Mouse (Mus musculus) heart, postnatal 0 days (tissue): ENCODE results near the gene Lmbrd2. TPM values are rescaled to one million over a fixed set of nuclear protein-coding genes. Genes with fewer than 3 reads are reported as not detected.

Source experiments
- ATAC-seq: fragments of 200-750 bp; cut with Nextera tagmentation; 2 replicates; pipeline ENCODE4 v1.8.0; 2017; ENCODE audit warnings: low read depth, moderate number of reproducible peaks, moderate library complexity; ENCODE audit not compliant: insufficient read depth
- DNase-seq: peaks from one replicate; pipeline ENCODE4 v3.0.0-alpha.2; 2016; ENCODE audit warnings: low spot score
- H3K27ac ChIP-seq: fragments of 300-500 bp; sonication (generic); 2 replicates; pipeline ENCODE4 v1.5.1; 2014; ENCODE audit warnings: low read depth, mild to moderate bottlenecking
- H3K27me3 ChIP-seq: fragments of 300-500 bp; sonication (generic); 2 replicates; pipeline ENCODE4 v1.6.1; 2014; ENCODE audit warnings: low read length, mixed read lengths; ENCODE audit not compliant: control insufficient read depth, insufficient read depth
- H3K36me3 ChIP-seq: fragments of 300-500 bp; sonication (generic); replicated peaks from 2 replicates; pipeline ENCODE4 v1.6.1; 2014; ENCODE audit warnings: low read length, mixed read lengths; ENCODE audit not compliant: control insufficient read depth, insufficient read depth
- H3K4me1 ChIP-seq: fragments of 300-500 bp; sonication (generic); 2 replicates; pipeline ENCODE4 v1.6.1; 2014; ENCODE audit warnings: antibody characterized with exemption; ENCODE audit not compliant: control insufficient read depth, insufficient read depth
- H3K4me2 ChIP-seq: fragments of 300-500 bp; sonication (generic); 2 replicates; pipeline ENCODE4 v1.6.1; 2014; ENCODE audit warnings: low read depth, mild to moderate bottlenecking, low read length, moderate library complexity
- H3K4me3 ChIP-seq: fragments of 300-500 bp; sonication (generic); 2 replicates; pipeline ENCODE4 v1.5.1; 2014; ENCODE audit warnings: low read depth, low read length
- H3K9ac ChIP-seq: fragments of 300-500 bp; sonication (generic); replicated peaks from 2 replicates; pipeline ENCODE4 v1.6.1; 2014; ENCODE audit warnings: low read depth, low read length, mixed read lengths
- H3K9me3 ChIP-seq: fragments of 300-500 bp; sonication (generic); replicated peaks from 2 replicates; pipeline ENCODE4 v1.6.1; 2016; ENCODE audit warnings: low read length; ENCODE audit not compliant: control insufficient read depth
- CTCF ChIP-seq: IDR thresholded peaks from 2 replicates; pipeline ENCODE4 v1.5.1; 2016; ENCODE audit warnings: antibody characterized with exemption, control low read depth, low read depth
- EP300 ChIP-seq: IDR thresholded peaks from 2 replicates; pipeline ENCODE4 v1.6.1; 2016; ENCODE audit warnings: antibody characterized with exemption, low read depth
- WGBS: fragments of 180-500 bp; shearing (Covaris S2); extraction: QIAGEN DNeasy Blood & Tissue Kit; methylation state at CpG from one replicate; pipeline ENCODE4 v1.1.7; 2014; 5-methylcytosine and 5-hydroxymethylcytosine counted together
- polyA plus RNA-seq: library from polyadenylated mRNA; unstranded; fragments of >200 nt; fragmentation: Nextera tagmentation; extraction: Ambion mirVana; gene quantifications from 2 replicates; pipeline ENCODE4 v1.2.1, GENCODE M21; 2015
- total RNA-seq: library from RNA; depleted of rRNA; stranded (reverse); fragments of >200 nt; gene quantifications from 2 replicates; pipeline ENCODE4 v1.2.3, GENCODE M21; 2014; ENCODE audit warnings: low replicate concordance

The Lmbrd2 gene
- total and polyA plus RNA-seq, 2 experiments from 2014 or later, result 1.3 to 14.8 TPM

- no peaks in the 10 kb centered on the region for H3K27me3 ChIP-seq
- no peaks in the 10 kb centered on the region for H3K9me3 ChIP-seq
- peaks cover 75% of the 10 kb centered on the region for H3K36me3 ChIP-seq
- 94% methylated on average over 10 of the region's 10 CpGs for WGBS
- H3K27ac ChIP-seq, result no peak overlapping the region
- no peak for DNase-seq
- no peak for TF ChIP-seq EP300
- TF ChIP-seq CTCF, result no peak
- H3K4me2 ChIP-seq, result no peak overlapping the region
- no peak overlapping the region for H3K9ac ChIP-seq
- no peak for ATAC-seq
- no peak overlapping the region for H3K4me3 ChIP-seq
- H3K4me1 ChIP-seq, result no peaks in the 10 kb centered on the region; the same call in 1 of the 2 replicates
Measured at GRCm38 (mm10) chr15:9100446-9101077, 39.8 kb upstream of the Lmbrd2 start.

DNA sequence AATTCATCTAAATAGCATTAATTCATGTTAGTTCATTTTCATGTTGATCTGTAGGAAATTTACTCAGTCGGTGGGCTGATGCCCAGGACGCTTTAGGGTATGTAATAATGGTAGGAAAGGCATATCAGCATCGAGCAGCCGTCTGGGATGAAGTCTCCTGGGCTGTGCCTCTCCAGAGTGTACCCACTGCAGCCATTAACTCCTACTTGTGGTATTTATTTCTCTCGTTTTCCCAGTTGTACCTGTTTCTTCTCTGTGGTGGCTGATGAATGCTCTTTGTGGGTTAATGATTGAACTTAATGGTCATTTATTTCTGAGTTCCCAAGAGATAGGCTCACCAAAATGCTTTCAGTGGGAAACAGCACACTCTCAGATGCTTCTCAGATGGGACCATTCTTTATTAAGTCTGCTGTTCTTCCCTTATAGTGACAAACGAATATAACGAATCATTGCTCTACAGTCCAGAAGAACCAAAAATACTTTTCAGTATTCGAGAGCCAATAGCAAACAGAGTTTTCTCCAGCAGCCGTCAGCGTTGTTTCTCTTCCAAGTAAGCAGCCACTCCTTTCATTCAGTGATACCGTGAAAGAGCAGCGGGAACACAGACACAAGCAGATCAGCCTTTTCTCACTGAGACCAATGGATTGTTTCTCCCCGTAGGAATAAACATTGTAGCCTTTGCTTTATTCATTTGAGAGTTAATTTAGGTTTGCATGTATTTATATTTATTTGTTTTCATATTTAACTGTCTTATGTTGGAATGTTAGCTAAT lies 33.9 kb upstream of the Lmbrd2 start:
- Histone ChIP-seq H3K9ac (no peak overlapping the region), H3K27me3 (no peaks in the 10 kb centered on the region), H3K9me3 (no peaks in the 10 kb centered on the region), H3K4me3 (no peak overlapping the region), H3K27ac (no peak overlapping the region), H3K36me3 (peaks cover 68% of the 10 kb centered on the region), H3K4me1 (no peaks in the 10 kb centered on the region), H3K4me2 (no peak overlapping the region)
- DNase-seq (no peak), ATAC-seq (no peak)
- 80% methylated on average over 13 of the region's 13 CpGs for WGBS
- no peak for TF ChIP-seq CTCF
- no peak for TF ChIP-seq EP300

DNA sequence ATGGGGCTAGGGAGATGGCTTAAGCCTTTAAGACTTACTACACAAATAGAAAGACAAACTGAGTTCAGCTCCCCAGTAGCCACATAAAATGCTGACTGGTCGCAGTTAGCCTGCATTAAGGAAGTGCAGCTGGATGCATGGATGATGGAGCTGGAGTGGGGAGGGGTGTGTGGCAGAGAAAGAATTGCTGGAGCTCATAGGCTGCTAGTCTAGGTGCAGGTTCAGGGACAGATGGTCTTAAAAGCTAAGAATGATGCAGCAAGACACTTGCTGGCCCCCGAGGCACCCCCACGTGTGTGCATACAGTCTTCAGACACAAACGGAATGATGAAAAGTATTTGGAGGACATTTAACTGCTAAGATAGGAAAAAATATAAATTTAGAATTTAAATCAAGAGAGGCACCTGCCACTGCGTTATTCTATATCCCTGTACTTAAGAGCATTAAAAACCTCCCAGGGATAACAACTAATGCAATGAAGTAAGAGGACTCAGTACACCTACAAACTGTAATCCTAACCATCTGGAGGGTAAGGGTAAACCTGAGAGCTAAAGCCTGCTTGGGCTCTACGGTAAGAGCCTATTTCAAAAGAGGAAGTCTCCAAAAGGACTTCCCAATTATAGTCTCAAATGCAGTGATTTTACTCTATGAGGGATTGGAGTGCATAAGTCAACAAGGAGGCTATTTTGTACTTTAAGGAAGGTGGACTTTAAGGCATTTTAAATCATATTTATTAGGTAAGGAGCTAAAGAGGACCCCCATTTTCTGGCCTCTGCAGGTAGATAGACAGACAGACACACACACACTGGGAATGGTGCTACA lies 29.6 kb upstream of the Lmbrd2 start:
- DNase-seq (no peak), ATAC-seq (no peak)
- H3K9me3 ChIP-seq, result no peaks in the 10 kb centered on the region
- H3K9ac ChIP-seq, result no peak overlapping the region
- no peak overlapping the region for H3K4me3 ChIP-seq
- no peaks in the 10 kb centered on the region for H3K27me3 ChIP-seq
- no peaks in the 10 kb centered on the region for H3K4me1 ChIP-seq
- H3K36me3 ChIP-seq, result peaks cover 66% of the 10 kb centered on the region
- H3K4me2 ChIP-seq, result no peak overlapping the region
- 80% methylated on average over 6 of the region's 6 CpGs for WGBS
- TF ChIP-seq CTCF (no peak), EP300 (no peak)
- H3K27ac ChIP-seq, result no peak overlapping the region

DNA sequence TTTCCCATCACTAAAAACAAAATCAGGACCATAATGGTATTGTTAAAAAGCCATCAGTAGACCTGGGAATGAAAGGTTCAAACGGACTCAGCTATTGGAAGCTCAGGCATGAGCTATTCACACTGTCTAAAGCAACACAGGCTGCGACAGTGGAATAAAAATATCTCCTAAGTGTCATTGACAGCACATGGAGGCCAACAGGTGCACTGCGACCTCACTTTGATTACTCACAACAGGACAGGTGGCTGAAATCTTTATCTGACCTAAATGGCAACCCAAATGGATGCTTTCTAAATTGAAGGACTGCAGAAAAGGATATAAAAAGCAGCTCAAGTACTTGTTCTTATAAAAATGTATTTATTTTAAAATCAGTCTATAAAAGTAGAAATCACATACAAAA lies 28.7 kb upstream of the Lmbrd2 start:
- TF ChIP-seq CTCF (no peak), EP300 (no peak)
- Histone ChIP-seq H3K4me2 (no peak overlapping the region), H3K4me3 (no peak overlapping the region), H3K9me3 (no peaks in the 10 kb centered on the region), H3K27ac (no peak overlapping the region), H3K27me3 (no peaks in the 10 kb centered on the region), H3K4me1 (no peaks in the 10 kb centered on the region), H3K36me3 (peaks cover 69% of the 10 kb centered on the region), H3K9ac (no peak overlapping the region)
- DNase-seq (no peak), ATAC-seq (no peak)
- WGBS, result 41% methylated on average over 3 of the region's 3 CpGs

DNA sequence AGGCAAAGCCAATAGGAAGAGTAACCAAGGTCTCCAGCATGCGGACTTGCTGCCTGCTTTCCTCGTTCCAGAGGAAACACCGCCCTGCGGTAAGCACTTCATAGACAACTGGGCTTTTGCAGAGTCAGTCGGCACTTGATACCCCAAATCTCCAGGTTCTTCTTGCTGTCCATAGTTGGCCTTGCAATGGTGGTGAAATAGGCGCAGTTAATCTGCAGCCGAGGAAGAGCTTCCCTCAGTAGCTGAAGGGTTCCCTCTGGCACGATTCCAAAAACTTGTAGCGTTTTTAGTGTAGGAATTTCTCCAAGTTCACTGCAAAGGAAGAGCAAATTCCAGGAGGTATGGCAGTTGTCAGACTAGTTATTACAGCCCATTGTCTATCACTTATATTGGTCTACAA lies 26.8 kb upstream of the Lmbrd2 start:
- ATAC-seq, result no peak
- Histone ChIP-seq H3K27me3 (no peaks in the 10 kb centered on the region), H3K4me3 (no peak overlapping the region), H3K36me3 (peaks cover 69% of the 10 kb centered on the region), H3K9me3 (no peaks in the 10 kb centered on the region), H3K4me2 (no peak overlapping the region), H3K27ac (no peak overlapping the region), H3K4me1 (no peaks in the 10 kb centered on the region), H3K9ac (no peak overlapping the region)
- DNase-seq, result no peak
- TF ChIP-seq EP300 (no peak), CTCF (no peak)
- WGBS, result 56% methylated on average over 9 of the region's 9 CpGs
